Mouse (Mus musculus) urinary bladder, postnatal 25 days (tissue): Measurements from ENCODE around the gene Dpp6.

ENCODE experiments used
- DNase-seq: peaks from one replicate; pipeline ENCODE4 v3.0.0; 2022; ENCODE audit warnings: low spot score

Gene Dpp6

GRCm38 (mm10) chr5:27526906-27527305 is 709.9 kb downstream of the Dpp6 start:
- DNase-seq: no peak

DNA sequence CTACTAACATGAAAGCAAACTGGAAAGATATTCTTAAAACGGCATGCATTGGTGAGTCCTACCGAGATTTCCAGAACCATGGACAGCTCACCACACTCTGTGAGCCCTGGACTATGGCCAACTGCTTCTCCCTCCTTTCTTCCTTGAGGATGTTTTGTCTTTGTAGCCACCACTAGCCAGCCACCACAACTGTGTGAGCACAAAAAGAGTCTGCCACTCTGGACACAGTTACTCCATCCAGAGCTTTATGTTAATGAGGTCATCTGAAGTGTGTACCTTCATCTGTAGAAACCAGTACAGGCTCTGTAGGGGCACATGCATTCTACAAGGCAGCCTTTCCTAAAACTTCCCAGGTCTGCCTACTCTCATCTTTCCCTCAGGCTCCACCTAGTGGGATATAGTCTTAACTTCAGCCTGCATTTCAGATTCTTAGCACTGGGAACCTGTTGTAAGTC is 727.8 kb downstream of the Dpp6 start:
- DNase-seq: peak; percentile 3

GRCm38 (mm10) chr5:27549291-27549690 is 732.3 kb downstream of the Dpp6 start:
- no peak for DNase-seq

GRCm38 (mm10) chr5:27565700-27566099 is 748.7 kb downstream of the Dpp6 start:
- no peak for DNase-seq

DNA sequence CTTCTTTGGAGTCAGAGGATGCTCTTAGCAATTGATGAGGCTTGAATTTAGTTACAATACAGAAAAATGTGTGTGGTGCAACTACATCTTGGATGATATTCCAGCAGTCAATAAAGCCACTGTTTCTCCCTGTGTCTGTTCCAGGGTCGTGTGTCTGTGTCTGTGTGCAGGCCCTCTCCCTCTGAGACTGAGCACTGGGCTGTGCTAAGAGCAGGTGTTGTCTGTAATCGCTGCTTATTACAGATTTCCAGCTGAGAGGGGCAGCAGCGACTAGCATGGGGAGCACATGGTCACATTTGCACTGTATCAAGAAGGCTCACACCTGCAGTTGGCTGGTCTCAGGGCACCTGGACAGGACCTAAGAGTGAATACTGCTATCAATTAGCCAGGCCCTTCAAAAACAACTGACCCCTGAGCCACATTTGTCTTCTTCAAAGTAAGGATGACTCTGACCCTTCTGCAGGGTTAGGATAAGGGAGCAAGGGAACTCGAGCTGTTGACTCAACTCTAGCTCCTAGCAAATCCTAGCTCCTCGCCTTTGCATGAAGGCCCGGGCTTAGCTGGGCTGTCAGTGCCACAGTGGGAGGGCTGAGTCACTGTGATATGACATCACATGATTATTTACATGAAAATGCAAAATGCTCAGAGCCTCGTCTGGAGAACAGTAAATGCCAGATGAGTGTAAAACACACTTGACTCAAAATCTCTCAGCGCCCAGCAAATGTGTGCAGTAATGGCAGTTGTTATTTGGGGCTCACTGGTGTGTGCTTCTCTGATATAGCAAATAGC is 771.2 kb downstream of the Dpp6 start:
- no peak for DNase-seq

GRCm38 (mm10) chr5:27604132-27604531 is 787.1 kb downstream of the Dpp6 start:
- no peak for DNase-seq

DNA sequence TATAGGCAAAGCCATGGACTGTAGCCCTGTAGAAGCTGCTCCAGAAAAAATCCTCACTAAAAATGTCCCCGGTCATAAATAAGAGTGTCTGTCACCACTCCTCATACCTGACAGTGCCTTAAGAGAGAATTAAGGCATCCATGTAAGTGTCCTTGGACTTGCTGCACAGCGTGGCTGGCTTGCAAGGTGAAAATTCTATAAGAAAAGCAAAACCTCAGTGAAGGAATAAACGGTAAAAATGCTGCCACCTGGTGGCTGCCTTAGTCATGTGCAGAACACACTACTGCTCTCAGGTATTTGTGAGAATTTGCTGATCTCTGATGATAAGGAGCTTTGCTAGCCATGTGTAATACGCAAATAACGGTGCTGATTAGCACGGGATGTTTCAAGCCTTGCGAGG is 798.8 kb downstream of the Dpp6 start:
- peak; percentile 23 for DNase-seq

DNA sequence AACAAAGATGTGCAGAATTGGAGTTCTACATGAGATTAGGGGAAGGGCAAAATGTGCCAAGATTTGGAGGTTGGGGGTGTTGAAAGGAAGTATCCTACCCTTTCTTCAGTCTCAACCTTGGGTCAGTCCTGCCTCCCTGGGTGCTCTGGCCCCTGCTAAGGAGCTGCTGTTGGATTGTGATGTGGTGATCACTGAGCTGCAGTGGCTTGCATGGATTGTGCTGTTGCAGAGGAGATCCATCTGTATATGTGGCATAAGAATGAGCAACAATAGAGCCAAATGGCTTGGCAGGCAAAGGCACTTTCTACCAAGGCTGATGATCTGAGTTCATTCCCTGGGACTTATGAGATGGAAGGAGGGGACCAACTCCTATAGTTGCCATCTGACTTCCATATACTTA is 804.8 kb downstream of the Dpp6 start:
- DNase-seq: no peak

DNA sequence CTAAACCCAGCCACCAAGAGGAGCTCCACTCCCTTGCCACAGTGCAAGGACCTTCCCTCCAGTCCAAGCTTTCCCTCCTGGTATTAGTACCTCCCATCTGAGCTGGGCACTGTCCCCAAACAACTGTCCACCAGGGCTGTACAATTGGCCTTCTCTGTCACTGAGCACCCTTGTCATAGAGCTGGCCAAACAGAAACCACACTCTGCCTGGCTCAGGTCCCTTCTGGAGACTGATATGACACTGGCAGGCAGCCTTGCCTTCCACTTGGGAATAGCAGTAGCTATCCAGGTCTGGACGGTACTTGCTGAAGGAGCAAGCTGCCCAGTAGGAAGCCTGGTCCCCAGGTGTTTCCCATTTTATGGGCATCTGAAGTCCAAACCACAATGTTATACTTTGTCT is 806.9 kb downstream of the Dpp6 start:
- no peak for DNase-seq

DNA sequence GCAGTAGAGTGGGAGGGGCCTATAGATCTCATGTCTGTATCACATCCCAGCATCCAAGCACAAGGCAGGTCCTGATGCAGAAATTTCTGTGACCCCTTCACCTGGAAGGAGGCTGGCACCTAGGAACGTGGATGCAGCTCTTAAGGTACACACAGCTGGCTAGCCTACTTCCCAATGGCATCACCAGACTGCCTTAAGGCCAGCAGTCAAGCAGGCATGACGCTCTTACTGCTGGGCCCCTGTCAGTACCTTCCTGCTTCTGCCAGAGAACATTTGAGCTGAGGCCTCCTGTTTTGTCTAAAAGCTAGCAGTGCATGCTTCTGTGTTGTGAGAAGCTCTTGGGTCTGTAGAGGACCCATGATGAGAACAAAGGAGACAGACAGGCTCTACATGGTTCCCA is 815.1 kb downstream of the Dpp6 start:
- no peak for DNase-seq

- DNase-seq: no peak
These were observed 818.9 kb downstream of the Dpp6 start for GRCm38 (mm10) chr5:27635941-27636340.

DNA sequence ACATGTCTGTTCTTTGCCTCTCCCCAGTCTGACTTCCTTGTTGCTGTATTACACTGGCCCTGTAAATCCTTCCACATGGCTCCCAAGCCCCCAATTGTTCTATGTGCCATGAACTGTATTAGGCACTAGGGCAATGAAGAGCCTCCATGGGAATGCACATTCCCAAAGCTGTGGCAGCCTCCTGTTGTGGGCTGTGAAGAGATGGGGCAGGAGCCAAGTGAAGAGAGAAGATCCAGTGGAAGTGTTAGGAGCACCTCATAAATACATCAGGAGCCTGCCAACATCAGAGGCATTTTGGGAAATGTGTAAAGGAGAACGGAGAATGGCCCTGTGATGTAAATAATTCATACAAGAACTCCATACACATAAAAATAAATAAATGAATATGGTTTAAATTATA is 824.9 kb downstream of the Dpp6 start:
- no peak for DNase-seq

- DNase-seq: peak; percentile 36
These were observed 835.1 kb downstream of the Dpp6 start for GRCm38 (mm10) chr5:27651879-27652814.

- DNase-seq: no peak
These were observed 839.1 kb downstream of the Dpp6 start for GRCm38 (mm10) chr5:27656101-27656500.

DNA sequence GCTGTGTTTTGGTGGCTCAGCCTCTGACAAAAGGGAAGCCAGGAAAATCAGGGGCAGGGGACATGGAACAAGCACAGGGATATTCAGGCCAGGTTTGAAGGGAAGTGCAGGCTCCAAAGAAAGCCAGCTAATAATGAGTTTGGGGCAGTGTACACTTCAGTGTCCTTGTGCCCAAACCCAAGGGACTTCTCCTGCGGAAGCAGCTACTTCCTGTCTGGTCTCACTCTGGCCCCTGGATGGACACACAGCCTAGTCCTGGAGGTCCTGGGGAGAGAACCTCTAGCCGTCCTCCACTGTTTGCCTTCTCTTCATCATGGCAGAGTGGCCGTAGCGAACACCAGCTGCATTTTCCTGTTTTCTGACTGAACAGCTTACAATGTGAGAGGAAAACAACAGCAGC is 840.7 kb downstream of the Dpp6 start:
- DNase-seq: no peak

GRCm38 (mm10) chr5:27658165-27658564 is 841.2 kb downstream of the Dpp6 start:
- no peak for DNase-seq

DNA sequence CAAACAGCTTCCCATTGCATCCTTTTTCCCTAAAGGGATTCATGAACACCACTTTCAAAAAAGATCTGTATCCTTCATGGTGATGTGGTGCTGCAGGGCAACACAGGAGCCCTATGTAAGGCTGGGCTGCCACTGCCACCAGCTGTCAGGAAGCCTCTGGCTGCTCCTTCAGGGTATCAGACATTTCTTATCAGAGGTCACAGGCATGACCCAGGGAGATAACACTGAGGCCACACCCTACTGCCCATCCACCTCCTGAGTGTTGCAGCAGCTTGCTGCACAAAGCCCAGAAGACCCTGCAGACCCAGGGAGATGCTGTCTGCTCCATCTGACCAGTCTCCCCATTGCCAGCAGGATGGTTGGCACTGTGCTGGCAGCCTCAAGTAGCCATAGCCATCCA is 841.6 kb downstream of the Dpp6 start:
- DNase-seq: no peak

- DNase-seq: no peak
These were observed 842.0 kb downstream of the Dpp6 start for GRCm38 (mm10) chr5:27659019-27659418.

DNA sequence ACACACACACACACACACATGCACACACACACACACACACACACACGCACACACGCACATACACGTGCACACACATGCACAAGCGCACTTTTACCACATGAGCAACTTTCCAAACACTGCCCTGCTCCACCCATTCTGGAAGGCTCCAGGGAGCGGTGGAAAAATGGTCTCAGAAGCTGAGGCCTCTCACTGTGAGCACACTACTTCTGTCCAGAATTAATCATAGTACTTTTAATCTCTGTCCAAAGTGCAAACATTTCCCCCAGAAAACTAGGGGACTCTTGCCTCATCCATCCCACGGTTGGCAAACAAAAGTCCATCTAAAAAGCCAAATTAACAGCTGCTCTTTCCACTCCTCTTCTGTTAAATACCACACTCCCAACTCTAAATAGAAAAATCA is 842.8 kb downstream of the Dpp6 start:
- DNase-seq: no peak

- no peak for DNase-seq
These were observed 847.1 kb downstream of the Dpp6 start for GRCm38 (mm10) chr5:27664111-27664510.

DNA sequence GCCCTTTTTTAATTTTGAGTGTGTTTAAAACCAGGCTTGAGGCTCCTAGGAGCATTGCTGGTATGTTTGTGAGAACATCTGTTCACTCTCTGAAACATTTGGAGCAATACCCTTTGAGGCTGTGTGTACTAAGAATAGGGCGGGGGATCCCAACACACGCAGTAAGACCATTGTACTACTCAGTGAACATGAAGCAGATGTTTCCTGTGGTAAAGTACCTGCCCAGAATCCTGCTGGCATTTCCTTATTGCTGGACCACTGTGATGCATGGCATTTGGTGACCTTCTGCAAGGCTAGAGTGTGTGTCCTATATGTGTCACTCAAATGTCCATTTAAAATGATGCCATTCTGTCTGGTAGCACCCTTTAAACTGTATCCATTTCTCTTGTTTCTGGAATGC is 854.5 kb downstream of the Dpp6 start:
- DNase-seq: no peak

- DNase-seq: peak; percentile 7
These were observed 860.3 kb downstream of the Dpp6 start for GRCm38 (mm10) chr5:27677247-27677666.

- no peak for DNase-seq
These were observed 862.1 kb downstream of the Dpp6 start for GRCm38 (mm10) chr5:27679151-27679550.
